Comparison of ENCODE assay signal across 10 mouse cellular contexts in the genomic region with DNA sequence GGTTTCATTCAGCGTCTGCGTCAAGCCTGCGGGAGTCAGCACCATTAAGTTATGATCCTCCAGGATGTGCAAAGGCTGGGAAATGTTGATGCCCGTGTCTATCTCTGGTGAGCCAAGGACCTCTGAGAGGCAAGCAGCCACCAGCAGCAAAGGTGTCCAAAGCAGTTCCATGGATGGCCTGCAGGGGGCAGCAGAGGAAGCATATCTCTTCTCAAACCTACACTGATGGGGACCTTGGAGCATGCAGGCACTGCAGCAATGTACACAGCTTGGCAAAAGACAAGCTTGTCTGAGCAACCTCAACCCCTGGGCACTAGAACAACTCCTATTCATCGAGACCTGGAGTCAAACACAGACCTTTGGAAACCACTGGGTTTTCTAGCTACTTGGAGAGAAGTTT. TPM values are rescaled to one million over a fixed set of nuclear protein-coding genes. Genes with fewer than 3 reads are reported as not detected.
DNase-seq lines count a peak whose midpoint lies in the region; ATAC-seq and TF ChIP-seq lines count a peak whose summit lies in the region.
"Had no signal": no experiment of that assay in that cellular context is flagged by ENCODE, and none has a peak within 500 bp of the region (broad histone marks: within the 10 kb centered on the region; RNA-seq: fewer than 3 reads in every experiment).

No protein-coding gene starts in this region.

- H3K27ac ChIP-seq in liver, embryonic 16.5 days (ENCODE audit: low read length), result no peak overlapping the region

- no peaks in the 10 kb centered on the region for H3K36me3 ChIP-seq in G1E (replicated peaks)
- no peaks in the 10 kb centered on the region for H3K36me3 ChIP-seq in liver, embryonic 16.5 days (ENCODE audit: control insufficient read depth, insufficient read depth)

- no peak overlapping the region for H3K4me2 ChIP-seq in liver, embryonic 16.5 days (ENCODE audit: low read depth, low read length)

- peak; percentile 31 for DNase-seq in 416B (ENCODE audit: low read depth)
- peak; percentile 6 for DNase-seq in G1E (ENCODE audit: low spot score)
- DNase-seq in cerebellum, adult 11-12 months, result peak; percentile 18
- DNase-seq in gastrocnemius, postnatal 10 days, result peak; percentile 40
- DNase-seq in large intestine, adult 2 months (ENCODE audit: low read depth, low spot score), result peak; percentile 10
- peak; percentile 87 to 91 for DNase-seq in right cerebral cortex, adult 2 months (ENCODE audit: low spot score in 2 of 2)

- peak; percentile 76 for TF ChIP-seq CTCF in G1E (IDR thresholded peaks at IDR 0.05; ENCODE audit: low read depth, low read length)

- no peak overlapping the region for H3K9ac ChIP-seq in liver, embryonic 16.5 days (ENCODE audit: low read depth, low read length)

- WGBS in large intestine, adult 2 months, result 35% methylated on average over 5 of the region's 5 CpGs
- WGBS in liver, embryonic 16.5 days (ENCODE audit: insufficient replicate concordance), result 44% methylated on average over 5 of the region's 5 CpGs

- H3K4me3 ChIP-seq in G1E (ENCODE audit: low read depth, low read length), result no peak overlapping the region
- no peak overlapping the region for H3K4me3 ChIP-seq in liver, embryonic 16.5 days (ENCODE audit: low read depth, low read length)

- H3K4me1 ChIP-seq in G1E (ENCODE audit: insufficient read depth, low read depth, low read length), result no peaks in the 10 kb centered on the region
- no peaks in the 10 kb centered on the region for H3K4me1 ChIP-seq in liver, embryonic 16.5 days (ENCODE audit: control insufficient read depth, low read depth, low read length)

- no peaks in the 10 kb centered on the region for H3K9me3 ChIP-seq in G1E (replicated peaks)
- H3K9me3 ChIP-seq in liver, embryonic 16.5 days (replicated peaks; ENCODE audit: control insufficient read depth, low read length), result no peaks in the 10 kb centered on the region

- ATAC-seq in G1E (ENCODE audit: extremely low read depth, insufficient number of reproducible peaks, low FRiP score, poor library complexity, severe bottlenecking), result 0 out of 2 replicates have a peak, but pooled peaks have one; percentile 8
- peak; percentile 24; the same call in 1 of the 2 replicates for ATAC-seq in liver, embryonic 16.5 days (ENCODE audit: low read depth)
- no peak for ATAC-seq in activated CD4-positive, CD25-positive, alpha-beta regulatory T cell, adult 4 months

- no peaks in the 10 kb centered on the region for H3K27me3 ChIP-seq in G1E (ENCODE audit: insufficient read depth, low read length)
- H3K27me3 ChIP-seq in liver, embryonic 16.5 days (ENCODE audit: control insufficient read depth, insufficient read depth, low read depth, low read length), result no peaks in the 10 kb centered on the region

RNA-seq across cellular contexts. Expression of gene Acsm5, which starts 0.4 kb away (rescaled TPM):
- not detected in 2 replicates for total RNA-seq in G1E (2014; fragmentation: Nextera tagmentation)
- 0.11 TPM in 1 of 2 replicates, not detected in the other for total RNA-seq in G1E (2017)
- not detected in 2 replicates for polyA plus RNA-seq in G1E (2012)
- under 1 TPM in 1 of 2 experiments, not detected in 1; 0.16 TPM for total RNA-seq in gastrocnemius, postnatal 10 days (2021)
- polyA plus RNA-seq in large intestine, adult 2 months (2012; rRNA removed), result 0.45 and 1.9 TPM in 2 replicates
- 0.19 and 0.46 TPM in 2 replicates for polyA plus RNA-seq in liver, embryonic 16.5 days (2015; fragmentation: Nextera tagmentation; extraction: Ambion mirVana)
- polyA plus RNA-seq in activated CD4-positive, CD25-positive, alpha-beta regulatory T cell, adult 4 months (2017; shearing (Covaris generic)), result not detected
- polyA plus RNA-seq: heart, embryonic 14.5 days; stomach, embryonic 16.5 days had no signal

RNA-seq across cellular contexts. Expression of gene Pdilt, which starts 3.6 kb away (rescaled TPM):
- not detected in 2 replicates for total RNA-seq in G1E (2014; fragmentation: Nextera tagmentation)
- total RNA-seq in G1E (2017), result not detected in 2 replicates
- polyA plus RNA-seq in G1E (2012), result not detected in 2 replicates
- total RNA-seq in gastrocnemius, postnatal 10 days (2021), result not detected
- polyA plus RNA-seq in large intestine, adult 2 months (2012; rRNA removed), result not detected in 2 replicates
- not detected in 2 replicates for polyA plus RNA-seq in liver, embryonic 16.5 days (2015; fragmentation: Nextera tagmentation; extraction: Ambion mirVana)
- not detected for polyA plus RNA-seq in activated CD4-positive, CD25-positive, alpha-beta regulatory T cell, adult 4 months (2017; shearing (Covaris generic))
- polyA plus RNA-seq: heart, embryonic 14.5 days; stomach, embryonic 16.5 days had no signal

RNA-seq across cellular contexts. Expression of gene Acsm2, which starts 34.5 kb away (rescaled TPM):
- total RNA-seq in G1E (2014; fragmentation: Nextera tagmentation), result not detected in 2 replicates
- total RNA-seq in G1E (2017), result 0.05 and 0.12 TPM in 2 replicates
- not detected in 2 replicates for polyA plus RNA-seq in G1E (2012)
- not detected for total RNA-seq in gastrocnemius, postnatal 10 days (2021)
- polyA plus RNA-seq in large intestine, adult 2 months (2012; rRNA removed), result not detected in 2 replicates
- polyA plus RNA-seq in liver, embryonic 16.5 days (2015; fragmentation: Nextera tagmentation; extraction: Ambion mirVana), result not detected in 2 replicates
- polyA plus RNA-seq in activated CD4-positive, CD25-positive, alpha-beta regulatory T cell, adult 4 months (2017; shearing (Covaris generic)), result under 1 TPM in 1 of 2 experiments, not detected in 1; 0.25 TPM
- polyA plus RNA-seq: heart, embryonic 14.5 days; stomach, embryonic 16.5 days had no signal

RNA-seq across cellular contexts. Expression of gene Umod, which starts 40.6 kb away (rescaled TPM):
- not detected in 2 replicates for total RNA-seq in G1E (2014; fragmentation: Nextera tagmentation)
- 0.16 TPM in 1 of 2 replicates, not detected in the other for total RNA-seq in G1E (2017)
- not detected in 2 replicates for polyA plus RNA-seq in G1E (2012)
- not detected for total RNA-seq in gastrocnemius, postnatal 10 days (2021)
- not detected in 2 replicates for polyA plus RNA-seq in large intestine, adult 2 months (2012; rRNA removed)
- polyA plus RNA-seq in liver, embryonic 16.5 days (2015; fragmentation: Nextera tagmentation; extraction: Ambion mirVana), result not detected in 2 replicates
- polyA plus RNA-seq in activated CD4-positive, CD25-positive, alpha-beta regulatory T cell, adult 4 months (2017; shearing (Covaris generic)), result not detected
- polyA plus RNA-seq: heart, embryonic 14.5 days; stomach, embryonic 16.5 days had no signal

Comparison
In these comparisons a context has a peak if more than half of its experiments do, and no peak if none do; other contexts are left out.
1. DNase-seq: peak in every context shown above with its lines; median percentile 89 in right cerebral cortex, adult 2 months; 40 in gastrocnemius, postnatal 10 days; 31 in 416B; 18 in cerebellum, adult 11-12 months; 10 in large intestine, adult 2 months; 6 in G1E.